Mouse (Mus musculus) left cerebral cortex, postnatal 4 days (tissue): ENCODE data around the gene Aspm. TPM values are rescaled to one million over a fixed set of nuclear protein-coding genes. Genes with fewer than 3 reads are reported as not detected.
"Not testable (repeated sequence)": the region's sequence is repeated elsewhere in the genome, so short reads cannot be mapped to it uniquely, and the experiment has no call there.

Experiments
- DNase-seq: peaks from one replicate; pipeline ENCODE4 v3.0.0-alpha.2; 2022
- intact Hi-C: fragments of 180-260 bp; cut with DNase I; formaldehyde crosslinking; loops from one replicate; pipeline ENCODE4 v1.15.1; 2025
- total RNA-seq, 2 experiments: library from RNA; stranded (reverse); gene quantifications; 2 replicates each; pipeline ENCODE4 v1.2.3; 2021

The Aspm gene
- total RNA-seq: 1 to 10 TPM; 4.4 to 4.7 TPM

DNA sequence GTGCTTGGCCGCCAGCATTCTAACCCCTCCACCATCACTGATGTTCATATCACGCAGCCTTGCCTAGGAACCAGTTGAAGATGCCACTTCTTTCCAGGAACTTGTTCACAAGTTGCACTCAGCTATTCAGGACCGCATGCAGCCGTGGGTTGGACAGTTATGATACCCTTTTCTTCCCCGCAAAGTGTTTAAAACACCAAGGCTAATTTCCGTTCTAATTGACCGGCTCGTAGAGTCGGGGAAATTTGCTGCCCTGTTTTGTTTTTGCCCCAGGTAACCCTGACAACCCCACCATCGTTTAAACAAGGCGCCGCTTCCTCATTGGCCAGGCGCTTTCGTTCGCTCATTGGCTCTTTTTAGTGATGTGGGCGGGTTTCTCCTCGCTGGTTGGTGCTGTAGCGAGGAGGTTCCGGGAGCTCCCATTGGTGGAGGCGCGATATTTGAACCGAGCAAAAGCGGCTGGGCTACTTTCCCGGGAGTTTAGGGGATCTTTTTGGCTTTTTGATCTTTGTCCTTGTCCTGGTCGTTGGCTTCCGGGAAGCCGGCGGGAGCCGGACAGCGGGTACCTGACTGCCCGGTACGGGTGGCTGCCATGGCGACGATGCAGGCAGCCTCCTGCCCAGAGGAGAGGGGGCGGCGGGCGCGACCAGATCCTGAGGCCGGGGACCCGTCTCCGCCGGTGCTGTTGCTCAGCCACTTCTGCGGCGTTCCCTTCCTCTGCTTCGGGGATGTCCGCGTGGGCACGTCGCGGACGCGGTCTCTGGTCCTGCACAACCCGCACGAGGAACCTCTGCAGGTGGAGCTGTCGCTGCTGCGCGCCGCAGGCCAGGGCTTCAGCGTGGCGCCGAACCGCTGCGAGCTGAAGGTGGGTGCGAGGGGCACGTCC is at the start of gene Aspm:
Aspm (plus strand) TSS at position 433 of the 886 bp plus-strand sequence.
- intact Hi-C loops: no loop called here
- peak; percentile 91 for DNase-seq

- DNase-seq: no peak
- intact Hi-C loops: no loop called here
Measured at GRCm38 (mm10) chr1:139405766-139406165, 48.8 kb upstream of the Aspm start.

DNA sequence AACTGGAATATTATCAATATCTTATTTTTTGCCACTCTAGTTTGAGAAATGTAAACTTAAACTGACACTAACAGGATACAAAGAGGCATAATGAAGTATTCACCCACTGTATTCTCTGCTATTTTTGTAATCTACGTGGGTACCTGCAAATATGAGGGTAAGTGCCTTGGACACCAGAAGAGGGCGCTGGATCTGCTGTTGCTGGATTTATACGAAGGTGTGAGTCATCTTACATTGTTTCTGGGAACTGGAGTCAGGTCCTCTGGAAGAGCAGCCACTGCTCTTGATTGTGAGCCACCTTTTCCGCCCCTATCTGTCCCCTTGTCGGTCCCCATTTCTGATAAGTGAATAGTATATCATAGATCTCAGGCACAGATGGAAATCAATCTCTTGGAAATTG is 46.9 kb upstream of the Aspm start:
- DNase-seq: no peak
- intact Hi-C loops: no loop called here

- intact Hi-C loops, DNase-seq: not testable (repeated sequence)
Measured at GRCm38 (mm10) chr1:139412365-139412764, 42.2 kb upstream of the Aspm start.

GRCm38 (mm10) chr1:139413465-139413864 is 41.1 kb upstream of the Aspm start:
- intact Hi-C loops: no loop called here
- DNase-seq: no peak

DNA sequence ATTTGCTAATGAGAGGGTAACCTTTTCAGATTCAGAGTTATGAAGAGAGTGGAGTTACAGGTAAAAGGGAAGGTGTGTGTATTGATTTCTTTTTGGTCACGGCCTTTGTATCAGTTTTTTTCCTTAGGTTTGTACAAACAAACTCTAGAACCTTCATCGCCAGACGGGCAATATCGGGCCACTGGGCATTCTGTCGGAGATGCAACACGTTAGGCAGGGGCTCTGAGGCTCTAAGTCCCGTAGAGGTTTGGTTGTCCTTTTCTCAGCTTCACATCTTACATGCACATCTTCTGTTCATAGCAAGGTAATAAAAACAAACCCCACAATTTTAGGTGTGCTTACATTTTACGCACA is 33.1 kb upstream of the Aspm start:
- peak; percentile 5 for DNase-seq

DNA sequence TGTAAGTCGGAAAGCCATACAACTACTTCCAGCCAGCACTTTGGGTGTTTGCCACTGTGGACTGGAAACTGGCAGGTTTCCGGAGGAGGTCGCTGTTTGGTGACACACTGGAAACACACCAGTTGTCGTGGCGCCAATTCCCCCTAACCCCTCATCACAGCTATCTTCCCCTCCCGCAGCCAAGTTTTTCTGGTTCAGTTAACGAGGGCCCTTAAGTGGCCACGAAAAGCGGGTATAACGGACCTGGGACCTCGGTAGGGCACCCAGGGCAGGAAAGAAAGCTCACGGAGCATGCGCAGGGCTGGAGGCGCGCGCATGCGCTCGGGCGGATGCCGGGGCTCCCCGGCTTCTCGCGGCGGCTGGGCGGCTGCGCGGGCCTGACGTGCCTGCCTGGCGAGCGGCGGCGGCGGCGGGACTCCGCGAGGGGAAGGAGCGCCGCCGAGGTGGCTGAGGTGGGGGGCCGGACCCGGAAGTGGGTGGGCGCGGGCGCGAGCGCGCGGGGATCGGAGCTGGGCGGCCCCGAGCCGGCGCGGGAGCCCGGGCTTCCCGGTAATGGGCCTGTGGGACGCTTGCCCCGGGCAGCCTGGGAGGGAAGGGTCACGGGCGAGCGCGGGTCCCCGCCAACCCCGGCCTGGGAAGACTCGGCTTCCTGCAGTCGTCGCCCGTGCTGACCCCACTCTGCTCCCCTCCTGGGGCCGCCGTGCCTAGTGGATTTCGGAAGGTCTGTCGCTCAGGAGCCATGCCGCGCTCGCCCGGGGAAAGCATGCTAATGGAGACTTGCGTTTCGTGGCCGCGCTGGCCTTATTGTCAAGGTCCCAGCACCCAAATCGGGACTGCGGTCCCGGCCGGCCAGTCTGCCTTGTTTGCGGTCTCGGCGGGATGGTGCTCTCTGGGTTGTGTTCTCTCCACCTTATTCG is 32.4 kb upstream of the Aspm start, which contains the start of gene Zbtb41:
Zbtb41 (plus strand) TSS at position 414 of the 917 bp plus-strand sequence.
- intact Hi-C loops: no loop called here
- peak; percentile 90 for DNase-seq

More for the DNA sequence above, 33.1 kb upstream of the Aspm start:
- intact Hi-C loops: no loop called here

GRCm38 (mm10) chr1:139422941-139423340 is 31.6 kb upstream of the Aspm start:
- intact Hi-C loops: no loop called here
- peak; percentile 25 for DNase-seq

DNA sequence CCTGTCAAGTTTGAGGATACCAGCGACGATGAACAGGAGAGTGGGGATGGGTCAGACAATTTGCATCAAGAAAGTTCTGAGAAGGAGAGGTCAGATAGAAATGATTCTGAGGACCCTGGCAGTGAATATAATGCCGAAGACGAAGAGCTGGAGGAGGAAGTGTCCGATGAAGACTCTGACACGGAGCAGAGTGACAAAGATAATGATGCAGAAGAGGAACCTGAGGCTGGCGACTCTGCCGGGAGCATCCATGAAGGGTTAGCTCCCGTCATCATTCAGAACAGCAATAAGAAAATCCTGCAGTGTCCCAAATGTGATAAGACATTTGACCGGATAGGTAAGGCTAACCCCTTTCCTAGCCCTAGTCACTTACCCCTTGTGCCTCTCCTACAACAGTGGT is 30.6 kb upstream of the Aspm start:
- intact Hi-C loops: no loop called here
- DNase-seq: no peak

GRCm38 (mm10) chr1:139425006-139425405 is 29.6 kb upstream of the Aspm start:
- DNase-seq: peak; percentile 25
- intact Hi-C loops: no loop called here

GRCm38 (mm10) chr1:139438373-139438772 is 16.2 kb upstream of the Aspm start:
- intact Hi-C loops: no loop called here
- peak; percentile 56 for DNase-seq

DNA sequence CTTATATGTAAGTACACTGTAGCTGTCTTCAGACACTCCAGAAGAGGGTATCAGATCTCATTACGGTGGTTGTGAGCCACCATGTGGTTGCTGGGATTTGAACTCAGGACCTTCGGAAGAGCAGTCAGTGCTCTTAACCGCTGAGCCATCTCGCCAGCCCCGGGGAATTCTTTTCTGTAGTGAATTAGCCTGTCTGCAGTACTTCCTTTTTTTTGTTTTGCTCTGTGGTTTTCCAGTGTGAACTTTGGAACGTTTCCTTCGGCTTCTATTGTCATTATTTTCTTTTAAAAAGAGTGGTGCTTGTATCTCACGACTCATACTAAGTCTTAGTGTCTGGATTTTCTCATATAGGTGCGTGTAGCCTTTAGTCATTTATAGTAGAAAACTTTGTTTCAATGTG is 11.5 kb upstream of the Aspm start:
- DNase-seq, intact Hi-C loops: not testable (repeated sequence)

- intact Hi-C loops: no loop called here
- peak; percentile 14 for DNase-seq
Measured at GRCm38 (mm10) chr1:139455226-139455869, 776 bp downstream of the Aspm start.

GRCm38 (mm10) chr1:139460807-139461206 is 6.2 kb downstream of the Aspm start:
- intact Hi-C loops: no loop called here
- DNase-seq: no peak

GRCm38 (mm10) chr1:139465936-139466335 is 11.4 kb downstream of the Aspm start:
- DNase-seq: no peak

GRCm38 (mm10) chr1:139478898-139479297 is 24.3 kb downstream of the Aspm start:
- peak; percentile 33 for DNase-seq
- intact Hi-C loops: no loop called here

More at GRCm38 (mm10) chr1:139465936-139466335, 11.4 kb downstream of the Aspm start:
- intact Hi-C loops: no loop called here

DNA sequence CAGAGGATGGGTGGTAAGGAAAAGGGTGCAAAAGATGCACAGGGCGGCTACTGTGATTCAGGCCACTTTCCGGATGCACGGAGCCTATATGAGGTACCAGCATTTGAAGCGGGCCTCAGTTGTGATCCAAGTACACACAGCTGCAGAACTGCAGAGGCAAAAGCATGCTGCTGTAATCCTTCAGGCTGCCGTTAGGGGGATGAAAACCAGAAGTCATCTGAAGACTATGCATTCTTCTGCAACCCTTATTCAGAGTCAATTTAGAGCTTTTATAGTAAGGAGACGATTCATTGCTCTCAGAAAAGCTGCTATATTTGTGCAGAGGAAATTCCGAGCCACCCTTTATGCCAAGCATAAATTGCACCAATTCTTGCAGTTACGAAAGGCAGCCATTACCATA is 25.7 kb downstream of the Aspm start:
- intact Hi-C loops: no loop called here
- no peak for DNase-seq

- no peak for DNase-seq
- intact Hi-C loops: no loop called here
Measured at GRCm38 (mm10) chr1:139481146-139481545, 26.6 kb downstream of the Aspm start.

DNA sequence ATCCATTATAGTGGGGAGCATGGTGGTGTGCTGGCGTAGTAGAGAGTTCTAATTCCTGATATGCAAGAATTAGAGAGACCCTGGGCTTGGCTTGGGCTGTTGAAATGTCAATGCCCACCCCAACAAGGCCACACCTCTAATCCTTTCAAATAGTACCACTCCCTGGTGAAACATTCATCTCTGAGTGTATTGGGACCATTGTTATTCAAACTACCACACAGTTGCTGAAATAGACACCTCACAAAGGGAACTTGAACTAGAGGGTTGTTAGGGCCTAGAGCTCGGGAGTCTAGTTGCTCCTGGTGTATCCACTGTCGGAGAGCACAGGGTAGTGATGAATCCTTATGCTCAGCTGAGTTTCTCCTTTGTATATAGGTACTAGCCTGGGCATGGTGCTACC is 40.1 kb downstream of the Aspm start:
- no peak for DNase-seq
- intact Hi-C loops: no loop called here

GRCm38 (mm10) chr1:139495408-139495807 is 40.8 kb downstream of the Aspm start:
- no peak for DNase-seq
- intact Hi-C loops: no loop called here

DNA sequence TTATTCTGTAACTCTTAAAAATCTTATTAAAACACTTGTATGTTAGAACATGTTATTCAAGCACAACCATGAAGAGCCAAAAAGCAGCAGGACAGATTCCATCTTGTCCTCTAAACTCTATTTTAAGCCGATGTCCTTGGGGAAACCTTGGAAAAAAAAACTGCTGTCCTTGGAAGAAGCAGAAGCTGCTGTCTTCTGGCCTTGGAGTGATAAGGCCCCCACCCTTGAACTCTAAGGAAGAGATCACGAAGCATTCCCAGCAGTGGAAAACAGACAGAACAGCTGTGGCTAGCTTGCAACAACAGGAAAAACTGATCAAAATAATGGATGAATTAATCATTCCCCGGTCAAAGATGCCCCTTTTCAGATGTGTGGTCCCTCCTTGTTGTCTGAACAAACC is 41.6 kb downstream of the Aspm start:
- intact Hi-C loops: no loop called here
- no peak for DNase-seq
